Mouse (Mus musculus): ENCODE measurements at regions not wholly inside any gene's neighbourhood (a gene's known extent, or its start where the extent isn't known, plus 50 kb on each side); places are given as distances from the start of the nearest gene placed in this dataset.
A peak's percentile ranks its signal among the peaks of the same experiment; 100 is the strongest.

GRCm38 (mm10) chr16:25087741-25088648, 198.6 kb upstream of the Tprg start:
- no peak for DNase-seq (ENCODE audit: low spot score)

- no peak for DNase-seq (ENCODE audit: low spot score)
Observed at GRCm38 (mm10) chr16:25088649-25089019, 198.0 kb upstream of the Tprg start.

- no peak for DNase-seq (ENCODE audit: low spot score)
Observed at GRCm38 (mm10) chr16:25104165-25104564, 182.5 kb upstream of the Tprg start.

GRCm38 (mm10) chr16:25104603-25105002, 182.0 kb upstream of the Tprg start:
- DNase-seq (ENCODE audit: low spot score) = no peak

- DNase-seq (ENCODE audit: low spot score) = no peak
Observed at GRCm38 (mm10) chr16:25140164-25140563, 146.5 kb upstream of the Tprg start.

- no peak for DNase-seq (ENCODE audit: low spot score)
Observed at GRCm38 (mm10) chr16:25147486-25147885, 139.1 kb upstream of the Tprg start.

GRCm38 (mm10) chr16:25149186-25149585, 137.4 kb upstream of the Tprg start:
- no peak for DNase-seq (ENCODE audit: low spot score)

- DNase-seq (ENCODE audit: low spot score) = no peak
Observed at GRCm38 (mm10) chr16:25176870-25177269, 109.7 kb upstream of the Tprg start.

- no peak for DNase-seq (ENCODE audit: low spot score)
Observed at GRCm38 (mm10) chr16:25178055-25178454, 108.6 kb upstream of the Tprg start.

- DNase-seq (ENCODE audit: low spot score) = no peak
Observed at GRCm38 (mm10) chr16:25181939-25182338, 104.7 kb upstream of the Tprg start.

GRCm38 (mm10) chr16:25197079-25197478, 89.5 kb upstream of the Tprg start:
- no peak for DNase-seq (ENCODE audit: low spot score)

GRCm38 (mm10) chr16:25198844-25199243, 87.8 kb upstream of the Tprg start:
- DNase-seq (ENCODE audit: low spot score) = peak; percentile 40

- peak; percentile 15 for DNase-seq (ENCODE audit: low spot score)
Observed at GRCm38 (mm10) chr16:25199984-25200383, 86.6 kb upstream of the Tprg start.

GRCm38 (mm10) chr16:25201094-25201770, 85.4 kb upstream of the Tprg start:
- DNase-seq (ENCODE audit: low spot score) = peak; percentile 64

GRCm38 (mm10) chr16:25213250-25213649, 73.4 kb upstream of the Tprg start:
- DNase-seq (ENCODE audit: low spot score) = no peak

GRCm38 (mm10) chr16:25220552-25220951, 66.1 kb upstream of the Tprg start:
- no peak for DNase-seq (ENCODE audit: low spot score)

- no peak for DNase-seq (ENCODE audit: low spot score)
Observed at GRCm38 (mm10) chr16:25224801-25225200, 61.8 kb upstream of the Tprg start.

All from c-Kit-positive CD71-positive TER-119-positive erythroid progenitor cells, embryonic 14.5 days (primary cell).